Mouse (Mus musculus): ENCODE measurements around the gene Trpv5.

The Trpv5 gene

GRCm38 (mm10) chr6:41680669-41681068, at the start of gene Trpv5:
Trpv5 (minus strand) TSS chr6:41680769.
- CTCF ChIA-PET = no interaction called here

- CTCF ChIA-PET = no interaction called here
Observed at GRCm38 (mm10) chr6:41727989-41728609, 47.5 kb upstream of the Trpv5 start.

GRCm38 (mm10) chr6:41721430-41721829, 40.9 kb upstream of the Trpv5 start:
- CTCF ChIA-PET = interaction anchor here (0.6 kb wide), 1 partner anchor 861 kb away, joined by 5 read pairs; no protein-coding TSS in a partner anchor

- CTCF ChIA-PET = no interaction called here
Observed at GRCm38 (mm10) chr6:41710281-41710680, 29.7 kb upstream of the Trpv5 start.

GRCm38 (mm10) chr6:41706275-41706674, 25.7 kb upstream of the Trpv5 start:
- CTCF ChIA-PET = no interaction called here

GRCm38 (mm10) chr6:41704123-41704522, 23.6 kb upstream of the Trpv5 start, which contains the start of gene Kel:
Kel (minus strand) TSS chr6:41704339.
- CTCF ChIA-PET = no interaction called here

- CTCF ChIA-PET = no interaction called here
Observed at GRCm38 (mm10) chr6:41702928-41703327, 22.4 kb upstream of the Trpv5 start.

GRCm38 (mm10) chr6:41701245-41701644, 20.7 kb upstream of the Trpv5 start:
- CTCF ChIA-PET = no interaction called here

- CTCF ChIA-PET = no interaction called here
Observed at GRCm38 (mm10) chr6:41694407-41694806, 13.8 kb upstream of the Trpv5 start.

- CTCF ChIA-PET = no interaction called here
Observed at GRCm38 (mm10) chr6:41692200-41692599, 11.6 kb upstream of the Trpv5 start.

GRCm38 (mm10) chr6:41685596-41685995, 5.0 kb upstream of the Trpv5 start:
- CTCF ChIA-PET = no interaction called here

- CTCF ChIA-PET = no interaction called here
Observed at GRCm38 (mm10) chr6:41684911-41685310, 4.3 kb upstream of the Trpv5 start.

GRCm38 (mm10) chr6:41684131-41684530, 3.6 kb upstream of the Trpv5 start, which contains the start of gene Llcfc1:
Llcfc1 (plus strand) TSS chr6:41684431.
- CTCF ChIA-PET = no interaction called here

- CTCF ChIA-PET = no interaction called here
Observed at GRCm38 (mm10) chr6:41681656-41682055, 1.1 kb upstream of the Trpv5 start.

- CTCF ChIA-PET = no interaction called here
Observed at GRCm38 (mm10) chr6:41676530-41676929, 4.0 kb downstream of the Trpv5 start.

- CTCF ChIA-PET = no interaction called here
Observed at GRCm38 (mm10) chr6:41662320-41662719, 18.2 kb downstream of the Trpv5 start.

- CTCF ChIA-PET = no interaction called here
Observed at GRCm38 (mm10) chr6:41658487-41658886, 22.1 kb downstream of the Trpv5 start.

- CTCF ChIA-PET = no interaction called here
Observed at GRCm38 (mm10) chr6:41654648-41655047, 25.9 kb downstream of the Trpv5 start.

GRCm38 (mm10) chr6:41653173-41653572, 27.4 kb downstream of the Trpv5 start:
- CTCF ChIA-PET = no interaction called here

- CTCF ChIA-PET = no interaction called here
Observed at GRCm38 (mm10) chr6:41646672-41647071, 33.9 kb downstream of the Trpv5 start.

GRCm38 (mm10) chr6:41646220-41646619, 34.3 kb downstream of the Trpv5 start:
- CTCF ChIA-PET = no interaction called here

- CTCF ChIA-PET = no interaction called here
Observed at GRCm38 (mm10) chr6:41643227-41643626, 37.3 kb downstream of the Trpv5 start.

- CTCF ChIA-PET = no interaction called here
Observed at GRCm38 (mm10) chr6:41642765-41643164, 37.8 kb downstream of the Trpv5 start.

GRCm38 (mm10) chr6:41641173-41641866, 39.2 kb downstream of the Trpv5 start:
- CTCF ChIA-PET = no interaction called here

Measured in spleen, embryonic (tissue).